16 mouse cellular contexts compared by ENCODE assay signal in the genomic region with DNA sequence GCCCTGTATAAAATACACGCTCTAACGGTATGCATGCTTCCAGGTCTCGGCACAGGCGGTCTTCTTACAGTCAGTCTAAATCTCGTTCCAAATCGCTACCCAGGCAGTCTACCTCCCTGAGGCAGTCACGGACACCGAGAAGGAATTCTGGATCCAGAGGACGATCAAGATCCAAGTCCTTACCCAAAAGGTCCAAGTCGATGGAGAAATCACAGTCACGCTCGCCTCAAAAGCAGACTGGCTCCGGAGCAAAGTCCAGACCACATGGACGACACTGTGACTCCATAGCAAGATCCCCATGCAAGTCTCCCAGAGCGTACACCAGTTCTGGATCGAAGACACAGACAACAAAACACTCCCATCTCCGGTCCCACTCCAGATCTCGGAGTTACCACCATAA. TPM values are rescaled to one million over a fixed set of nuclear protein-coding genes. Genes with fewer than 3 reads are reported as not detected.
"Had no signal": no experiment of that assay in that cellular context is flagged by ENCODE, and none has a peak within 500 bp of the region (broad histone marks: within the 10 kb centered on the region; RNA-seq: fewer than 3 reads in every experiment).

No protein-coding gene starts in this region.

- H3K4me1 ChIP-seq: midbrain, embryonic 13.5 days; midbrain, embryonic 15.5 days; neural tube, embryonic 12.5 days had no signal

- H3K27me3 ChIP-seq: megakaryocyte, embryonic 14.5 days; midbrain, embryonic 13.5 days; midbrain, embryonic 15.5 days; neural tube, embryonic 12.5 days had no signal

- H3K27ac ChIP-seq: midbrain, embryonic 13.5 days; midbrain, embryonic 15.5 days; neural tube, embryonic 12.5 days had no signal

- H3K9ac ChIP-seq: lung, embryonic 14.5 days; midbrain, embryonic 13.5 days; midbrain, embryonic 15.5 days; neural tube, embryonic 12.5 days had no signal

- ATAC-seq: midbrain, embryonic 13.5 days; midbrain, embryonic 15.5 days had no signal

- H3K4me3 ChIP-seq: megakaryocyte, embryonic 14.5 days; midbrain, embryonic 13.5 days; midbrain, embryonic 15.5 days; neural tube, embryonic 12.5 days had no signal

- H3K36me3 ChIP-seq: neural tube, embryonic 12.5 days had no signal

- DNase-seq: lung, adult 18-20 months; lung, embryonic 14.5 days; lung, postnatal 10 days; lung, postnatal 4 days; right cerebral cortex, postnatal 14 days; right cerebral cortex, postnatal 4 days; spleen, adult 18-20 months; thymus, adult 18-20 months; thymus, postnatal 14 days; thymus, postnatal 36 days had no signal

RNA-seq across cellular contexts. Expression of a gene that starts 22.1 kb away (rescaled TPM):
- total RNA-seq: monocyte, adult 5-6 weeks; neutrophil, adult 5-6 weeks had no signal

RNA-seq across cellular contexts. Expression of a gene that starts 41.3 kb away (rescaled TPM):
- total RNA-seq: monocyte, adult 5-6 weeks; neutrophil, adult 5-6 weeks had no signal
